Mouse (Mus musculus) embryonic fibroblast, embryonic 13.5 days (primary cell): ENCODE measurements at regions not wholly inside any gene's neighbourhood (a gene's known extent, or its start where the extent isn't known, plus 50 kb on each side); places are given as distances from the start of the nearest gene placed in this dataset.

Experiments
- CTCF ChIP-seq: IDR thresholded peaks from 2 replicates; pipeline ENCODE4 v1.5.1; 2011; ENCODE audit warnings: mild to moderate bottlenecking, control low read depth, low read length, moderate library complexity, borderline replicate concordance; ENCODE audit not compliant: insufficient read depth
- POLR2A ChIP-seq: IDR thresholded peaks from 2 replicates; pipeline ENCODE4 v1.6.1; 2011; ENCODE audit warnings: low read depth, mild to moderate bottlenecking, control low read depth, low read length, moderate library complexity

DNA sequence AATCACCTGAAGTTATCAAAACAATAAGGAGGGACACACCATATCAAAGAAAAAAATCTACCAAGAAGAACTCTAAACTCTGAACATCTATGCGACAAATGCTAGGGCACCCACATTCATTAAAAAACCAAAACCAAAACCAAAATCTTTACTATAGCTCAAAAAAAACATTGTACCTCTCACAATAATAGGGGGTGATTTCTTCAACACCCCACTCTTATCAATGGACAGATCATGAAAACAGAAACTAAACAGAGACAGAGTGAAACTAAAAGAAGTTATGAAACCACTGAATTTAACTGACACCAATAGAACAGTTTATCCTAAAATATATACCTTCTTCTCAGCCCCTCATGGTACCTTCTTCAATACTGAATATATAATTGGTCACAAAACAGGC lies 1314.5 kb upstream of the Gm7489 start:
- TF ChIP-seq POLR2A (no peak), CTCF (no peak)
